Mouse (Mus musculus) right cerebral cortex, postnatal 25 days (tissue): ENCODE measurements at regions not wholly inside any gene's neighbourhood (a gene's known extent, or its start where the extent isn't known, plus 50 kb on each side); places are given as distances from the start of the nearest gene placed in this dataset.

Experiments used
- DNase-seq: peaks from one replicate; pipeline ENCODE4 v3.0.0; 2022

DNA sequence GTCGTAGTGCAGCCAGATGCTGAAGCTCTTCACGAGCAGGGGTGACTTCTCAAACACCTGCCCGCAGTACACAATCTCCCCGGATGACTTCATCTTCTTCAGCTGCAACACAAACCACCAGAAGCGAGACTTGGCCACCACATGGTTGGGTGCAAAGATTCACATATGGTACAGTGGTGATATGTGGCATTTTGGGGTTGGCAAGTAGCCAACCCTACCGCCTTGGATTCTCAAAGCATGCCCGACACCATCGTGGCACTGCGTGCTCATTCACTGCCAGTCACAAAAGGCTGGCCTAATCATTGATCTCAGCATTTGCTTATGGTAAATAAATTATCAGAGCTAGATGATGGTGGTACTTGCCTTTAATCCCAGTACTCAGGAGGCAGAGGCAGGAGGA is 173.4 kb downstream of the Zfp36l1 start:
- DNase-seq = no peak

- no peak for DNase-seq
Measured at GRCm38 (mm10) chr12:79937876-79938275, 174.9 kb downstream of the Zfp36l1 start.

DNA sequence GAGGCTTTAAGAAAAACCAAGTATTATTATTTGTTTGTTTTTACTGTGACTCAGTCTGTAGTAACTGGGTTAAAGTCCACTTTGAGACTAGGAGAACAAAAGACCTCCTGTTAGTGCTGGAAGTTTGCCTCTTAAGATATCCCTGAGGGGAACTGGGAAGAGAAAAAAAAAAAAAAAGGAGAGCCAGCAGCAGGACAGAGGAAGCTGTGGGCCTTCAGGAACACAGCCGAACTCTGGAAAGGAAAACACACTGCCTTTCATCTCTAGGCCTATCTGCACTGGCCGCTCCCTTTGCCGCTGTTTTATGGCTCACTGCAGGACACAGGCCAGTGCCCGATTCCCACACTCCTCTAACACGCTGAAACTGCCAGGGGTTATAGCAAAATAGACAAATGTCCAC is 176.1 kb downstream of the Zfp36l1 start:
- no peak for DNase-seq

GRCm38 (mm10) chr12:79934091-79934490 is 178.7 kb downstream of the Zfp36l1 start:
- DNase-seq = no peak

GRCm38 (mm10) chr12:79932905-79933304 is 179.9 kb downstream of the Zfp36l1 start:
- no peak for DNase-seq

- no peak for DNase-seq
Measured at GRCm38 (mm10) chr12:79931455-79931854, 181.4 kb downstream of the Zfp36l1 start.

DNA sequence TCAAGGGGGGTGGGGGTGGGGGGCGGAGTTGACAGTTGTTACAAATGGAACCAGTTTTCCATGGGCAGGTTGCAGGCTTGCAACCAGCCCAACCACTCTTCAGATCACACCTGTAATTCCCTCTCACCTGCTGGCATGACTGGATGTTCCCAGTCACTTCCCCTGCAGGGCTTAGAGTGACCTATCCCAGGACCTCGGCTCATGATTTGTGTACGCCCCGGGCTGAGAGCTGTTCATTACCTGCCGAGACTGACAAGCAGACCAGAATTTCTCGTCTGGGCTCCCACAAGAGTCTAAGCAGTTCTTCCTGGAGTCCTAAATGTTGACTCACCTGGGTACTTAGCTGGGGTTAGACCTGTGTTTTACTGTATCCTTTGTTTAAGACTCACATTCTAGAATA is 183.0 kb downstream of the Zfp36l1 start:
- DNase-seq = no peak

- no peak for DNase-seq
Measured at GRCm38 (mm10) chr12:79928739-79929380, 184.0 kb downstream of the Zfp36l1 start.

GRCm38 (mm10) chr12:79928298-79928697 is 184.5 kb downstream of the Zfp36l1 start:
- no peak for DNase-seq

DNA sequence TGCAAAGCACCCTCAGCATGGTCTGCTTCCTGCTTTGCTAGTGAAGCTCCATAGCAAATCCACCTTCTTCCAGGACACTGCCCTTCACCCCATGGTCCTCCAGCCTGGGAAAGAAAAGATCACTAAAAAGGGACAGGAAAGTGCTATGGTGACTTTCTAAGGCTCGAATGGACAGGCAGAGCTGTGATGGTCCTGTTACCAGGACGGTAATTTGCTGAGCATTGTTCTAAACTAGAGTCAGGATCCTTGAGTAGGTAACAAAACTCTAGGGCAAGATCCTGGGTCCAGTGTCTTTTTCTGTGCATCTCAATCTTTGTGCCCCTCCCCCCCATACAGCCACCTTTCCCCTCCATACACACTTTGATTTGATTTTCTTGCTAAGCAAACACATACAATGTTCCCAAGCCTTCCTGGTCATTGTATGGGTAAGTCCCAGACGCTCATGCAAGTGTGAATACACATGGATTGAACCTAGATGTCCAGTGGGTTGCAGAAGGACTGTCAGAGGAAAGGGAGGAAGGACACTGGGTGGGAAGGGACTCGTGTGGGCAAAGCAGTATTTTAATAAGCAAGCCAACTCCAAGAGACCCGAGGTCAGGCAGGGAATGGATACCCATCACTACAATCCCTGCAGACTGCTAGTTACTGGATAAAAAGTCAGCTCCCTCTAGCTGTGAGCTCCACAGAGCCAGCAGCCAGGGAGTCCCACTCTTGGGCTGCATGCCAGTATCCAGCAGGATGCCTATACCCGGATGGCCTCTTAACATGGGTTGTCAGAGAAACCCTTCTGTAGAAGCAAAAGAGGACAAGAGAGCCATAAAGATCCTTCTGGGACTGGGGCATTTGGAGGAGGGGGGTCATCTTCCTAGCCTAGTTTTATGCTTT is 186.9 kb downstream of the Zfp36l1 start:
- DNase-seq = no peak

- DNase-seq = peak; percentile 72
Measured at GRCm38 (mm10) chr12:79924921-79925703, 187.7 kb downstream of the Zfp36l1 start.

DNA sequence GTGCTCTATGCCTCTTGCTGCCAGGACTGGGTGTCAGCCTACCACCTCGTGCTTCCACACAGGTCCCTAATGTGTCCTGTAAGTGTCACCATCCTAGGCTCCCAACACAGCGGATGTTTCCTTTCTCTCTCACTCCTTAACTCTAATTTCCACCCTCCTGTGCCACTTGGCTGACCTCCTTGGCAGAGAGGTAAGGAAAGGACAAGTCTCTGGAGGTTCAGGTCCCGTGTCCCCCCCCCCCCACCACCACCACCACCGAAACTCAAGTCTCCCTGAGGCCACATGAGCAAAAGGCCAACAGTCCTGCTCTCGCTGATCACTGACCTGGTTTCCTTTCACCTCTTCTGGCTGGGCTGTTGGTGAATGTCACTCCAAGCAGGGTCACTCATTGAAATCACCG is 189.0 kb downstream of the Zfp36l1 start:
- no peak for DNase-seq

- DNase-seq = no peak
Measured at GRCm38 (mm10) chr12:79921786-79922185, 191.0 kb downstream of the Zfp36l1 start.

DNA sequence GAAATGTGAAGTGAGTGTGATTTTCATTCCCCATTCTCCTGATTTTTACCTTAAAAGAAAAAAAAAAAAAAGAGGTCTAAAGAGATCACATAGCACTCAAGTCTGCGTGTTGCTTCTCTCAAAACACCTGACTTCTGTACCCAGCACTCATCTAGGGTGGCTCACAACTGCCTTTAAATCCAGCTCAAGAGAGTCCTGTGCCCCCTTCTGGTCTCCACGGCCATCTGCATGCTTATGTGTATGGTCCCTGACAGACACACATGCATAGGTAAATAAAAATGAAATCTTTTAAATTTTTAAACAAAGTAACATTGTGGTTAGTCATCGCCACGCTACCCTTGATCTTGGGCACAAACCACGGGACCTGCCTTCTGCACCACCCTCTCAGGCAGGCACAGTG is 193.8 kb downstream of the Zfp36l1 start:
- no peak for DNase-seq

- DNase-seq = no peak
Measured at GRCm38 (mm10) chr12:79917634-79918289, 195.1 kb downstream of the Zfp36l1 start.

- no peak for DNase-seq
Measured at GRCm38 (mm10) chr12:79916896-79917633, 195.7 kb downstream of the Zfp36l1 start.

GRCm38 (mm10) chr12:79913898-79914297 is 198.9 kb downstream of the Zfp36l1 start:
- no peak for DNase-seq

- DNase-seq = no peak
Measured at GRCm38 (mm10) chr12:79912281-79913063, 200.3 kb downstream of the Zfp36l1 start.

DNA sequence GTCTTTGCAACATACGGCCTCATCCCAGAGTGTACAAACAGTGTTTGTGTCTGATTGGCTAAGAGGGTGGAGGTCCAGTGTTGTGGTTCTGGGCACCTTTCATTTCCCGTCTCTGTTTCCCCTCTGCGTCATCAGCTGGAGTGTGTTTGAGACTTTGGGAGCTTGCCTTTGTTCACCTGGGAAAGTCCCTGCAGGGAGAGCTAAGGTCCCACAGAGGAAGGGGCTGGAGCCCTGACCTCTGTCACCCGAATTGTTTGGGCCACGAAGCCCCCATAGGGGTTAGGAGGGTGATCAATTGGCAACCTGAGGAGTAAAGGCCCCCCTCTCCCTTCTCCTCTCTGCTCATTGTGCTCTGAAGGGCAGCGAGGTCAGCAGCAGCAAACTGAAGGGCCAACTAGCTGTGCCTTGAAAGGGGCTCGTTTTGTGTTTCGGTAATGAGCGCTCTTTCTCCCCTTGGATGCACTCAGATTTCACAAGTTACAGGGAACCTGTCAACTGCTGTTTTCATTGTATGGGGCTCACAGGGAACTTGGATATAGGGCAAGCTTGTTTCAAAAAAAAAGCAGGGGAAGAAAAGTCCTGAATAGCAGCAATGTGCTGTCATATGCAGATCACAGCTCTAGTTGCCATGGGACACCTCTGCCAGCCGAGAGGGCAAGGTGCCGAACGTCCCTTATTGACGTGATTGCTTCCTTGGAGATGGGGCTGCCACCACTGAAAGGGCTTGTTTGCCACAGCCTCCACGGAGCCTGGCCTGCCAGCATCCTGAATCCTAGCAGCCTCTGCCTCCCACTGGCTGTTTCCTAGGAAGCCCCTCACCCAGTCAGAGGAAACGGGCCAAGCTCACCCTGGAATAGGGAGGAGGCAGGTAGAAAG is 201.7 kb downstream of the Zfp36l1 start:
- no peak for DNase-seq

GRCm38 (mm10) chr12:79907583-79907982 is 205.2 kb downstream of the Zfp36l1 start:
- DNase-seq = no peak
